Mouse (Mus musculus) gonadal fat pad, adult 2 months (tissue): ENCODE results near the gene B830017H08Rik. TPM values are rescaled to one million over a fixed set of nuclear protein-coding genes. Genes with fewer than 3 reads are reported as not detected.

ENCODE experiments used
- DNase-seq: peaks from one replicate; pipeline ENCODE4 v3.0.0-alpha.2; 2012; ENCODE audit warnings: low read depth
- polyA plus RNA-seq: library from polyadenylated mRNA; depleted of rRNA; stranded (reverse); fragments of >200 nt; gene quantifications from 2 replicates; pipeline ENCODE4 v1.2.3, GENCODE M21; 2012; rRNA removed

B830017H08Rik gene
- polyA plus RNA-seq, result not detected in 2 replicates

DNA sequence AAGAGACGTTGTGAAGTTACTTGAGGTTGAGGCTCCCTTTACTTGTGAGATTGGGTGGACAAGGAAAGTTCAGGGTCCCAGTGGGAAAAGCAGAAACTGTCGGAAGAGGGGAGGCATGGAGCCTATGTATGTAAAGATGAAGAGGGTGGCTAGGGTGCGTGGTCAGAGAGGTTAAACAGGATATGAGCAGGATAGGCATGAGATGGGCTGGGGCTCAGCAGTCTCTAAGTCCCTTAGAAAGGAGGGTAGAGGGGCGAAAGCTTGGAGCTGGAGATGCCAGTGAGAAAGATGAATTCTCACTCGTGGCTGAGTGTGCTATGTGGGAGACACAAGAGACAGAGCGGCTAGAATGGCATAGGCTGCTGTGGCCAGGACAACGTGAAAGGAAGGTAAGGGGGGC is at the start of gene B830017H08Rik:
Gene B830017H08Rik, plus strand, starts transcription at position 301 of the 400 bp plus-strand sequence.
- DNase-seq, result no peak

DNA sequence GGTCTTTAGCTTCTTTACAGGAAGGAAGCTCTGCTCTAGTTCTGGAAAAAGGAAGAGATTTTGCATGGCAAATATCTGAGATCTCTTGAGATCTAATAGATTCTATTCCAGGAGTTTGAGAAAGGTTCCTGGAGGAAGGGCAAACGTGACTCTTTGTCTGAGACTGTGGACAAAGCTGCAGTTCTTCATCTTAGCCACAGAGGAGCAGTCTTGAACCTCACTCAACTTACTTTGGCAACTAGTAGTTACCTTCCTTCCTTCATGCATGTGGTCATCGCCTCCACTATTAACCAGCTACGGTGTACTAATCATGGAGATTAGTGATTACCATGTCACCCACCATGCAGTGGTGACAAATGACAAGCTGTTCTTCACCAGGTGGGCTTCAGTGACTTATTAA is 47.6 kb upstream of the B830017H08Rik start:
- no peak for DNase-seq

DNA sequence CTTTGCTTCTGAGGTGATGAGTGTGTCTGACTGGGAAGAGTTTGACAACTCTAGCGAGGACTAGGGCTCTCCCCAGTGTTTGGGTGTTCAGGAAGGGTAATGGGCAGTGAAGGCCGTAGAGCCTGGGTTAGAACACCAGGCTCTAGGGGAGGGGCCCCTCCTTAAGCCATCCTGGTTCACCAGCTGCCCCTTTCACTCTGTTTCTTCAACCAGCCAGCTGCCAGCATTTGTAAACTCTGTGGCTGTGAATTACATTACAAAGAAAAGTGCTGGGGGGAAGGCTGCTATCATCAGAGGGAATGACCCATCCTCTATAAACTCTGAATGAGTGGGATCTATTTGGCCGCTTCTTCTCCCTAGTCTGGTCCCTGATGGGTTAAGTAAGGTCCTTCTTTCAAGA is 40.2 kb upstream of the B830017H08Rik start:
- no peak for DNase-seq

DNA sequence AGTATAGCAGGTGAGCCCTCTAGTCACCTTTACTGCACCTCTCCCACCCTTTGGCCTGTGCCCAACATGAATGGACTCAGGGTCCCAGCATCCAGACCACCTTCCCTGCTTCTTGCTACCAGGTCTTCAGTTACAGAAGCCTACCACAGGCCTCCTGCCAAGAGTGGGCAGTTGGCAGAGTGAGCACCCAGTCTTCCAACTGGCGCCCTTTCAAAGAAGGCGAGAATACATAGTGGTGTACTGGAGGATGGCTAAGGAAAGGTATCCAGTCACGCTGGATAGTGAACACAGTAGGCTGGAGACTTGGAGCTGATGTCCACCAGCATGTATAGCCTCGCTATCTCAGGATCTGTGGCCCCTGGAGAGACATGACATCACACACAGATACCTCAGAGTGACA is 38.9 kb upstream of the B830017H08Rik start:
- no peak for DNase-seq

DNA sequence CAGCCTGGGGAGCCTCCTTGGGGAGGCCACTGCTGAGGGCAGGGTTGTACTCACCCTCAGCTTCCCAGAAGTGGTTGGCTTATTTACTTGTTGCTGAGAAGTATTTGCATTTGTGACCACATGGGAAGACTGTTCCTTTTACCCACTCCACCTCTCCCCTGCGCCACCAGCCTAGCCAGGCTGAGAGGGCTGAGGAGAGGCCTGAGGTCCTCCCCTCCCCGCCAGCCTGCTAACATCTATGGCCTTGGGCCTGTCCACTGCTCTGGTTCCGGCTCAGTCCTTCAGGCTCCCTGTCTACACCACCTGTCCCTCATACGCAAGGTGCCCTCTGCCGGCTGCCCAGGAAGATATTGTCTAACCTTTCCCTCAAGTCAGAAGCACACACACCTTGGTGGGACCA is 37.3 kb upstream of the B830017H08Rik start:
- DNase-seq, result no peak

DNA sequence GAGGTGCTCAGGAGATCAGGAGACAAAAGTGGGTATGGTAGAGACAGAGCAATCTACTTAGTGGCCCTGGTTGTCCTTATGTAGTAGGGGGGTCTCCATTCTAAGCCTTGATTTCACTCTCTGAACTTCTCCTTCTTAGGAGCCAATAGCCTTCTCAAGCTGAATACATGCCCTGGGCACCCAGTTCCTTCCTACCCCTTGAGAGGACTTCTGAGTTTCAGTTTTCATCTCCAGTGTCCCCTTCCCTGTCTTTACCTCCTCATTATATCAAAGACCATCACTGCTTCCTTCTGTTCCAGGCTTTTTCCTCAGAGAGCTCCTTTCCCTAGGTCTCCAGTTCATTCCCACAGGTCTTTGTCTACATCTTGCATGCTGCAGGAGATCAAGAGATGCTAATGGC is 36.4 kb upstream of the B830017H08Rik start:
- no peak for DNase-seq

DNA sequence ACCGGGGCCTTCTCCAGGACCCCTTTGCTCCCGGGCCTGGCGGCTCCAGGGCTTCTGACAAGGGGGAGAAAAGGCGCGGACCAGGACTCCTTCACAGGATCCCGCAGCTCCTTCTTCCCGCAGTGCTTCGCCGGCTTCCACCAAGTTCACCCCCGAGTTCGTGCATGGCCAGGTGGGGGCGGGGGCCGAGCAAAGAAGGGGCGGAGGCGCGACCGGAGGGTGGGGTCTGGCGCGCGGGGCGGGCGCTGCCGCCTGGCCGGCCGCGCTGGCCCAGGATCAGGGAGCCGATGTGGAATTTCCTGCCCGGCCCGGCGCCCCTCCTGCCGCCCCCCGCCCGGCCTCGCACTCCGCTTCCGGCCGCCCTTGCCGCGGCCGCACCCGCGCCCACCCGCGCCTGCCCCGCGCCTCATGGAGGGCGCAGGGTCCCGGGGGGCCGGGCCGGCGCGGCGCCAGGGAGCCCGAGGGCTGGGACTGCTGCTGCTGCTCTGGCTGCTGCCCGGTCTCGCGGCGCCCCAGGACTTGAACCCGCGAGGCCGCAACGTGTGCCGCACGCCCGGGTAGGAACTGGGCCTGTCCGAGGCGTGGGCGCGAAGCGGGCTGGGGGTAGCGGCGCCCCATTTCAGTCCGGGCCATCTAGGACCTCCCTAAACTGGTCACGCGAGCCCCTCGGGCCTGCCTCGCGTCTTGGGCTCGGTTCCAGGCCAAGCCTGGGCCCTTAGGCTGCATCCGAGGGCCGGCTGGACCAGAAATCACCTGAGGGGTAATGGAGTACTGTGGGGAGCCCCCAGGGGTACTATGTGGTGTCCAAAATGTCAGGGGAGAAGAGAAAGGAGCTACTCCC is 35.7 kb upstream of the B830017H08Rik start, which contains the start of gene Scarf2:
Gene Scarf2, plus strand, starts transcription at position 312 of the 841 bp plus-strand sequence.
- no peak for DNase-seq

DNA sequence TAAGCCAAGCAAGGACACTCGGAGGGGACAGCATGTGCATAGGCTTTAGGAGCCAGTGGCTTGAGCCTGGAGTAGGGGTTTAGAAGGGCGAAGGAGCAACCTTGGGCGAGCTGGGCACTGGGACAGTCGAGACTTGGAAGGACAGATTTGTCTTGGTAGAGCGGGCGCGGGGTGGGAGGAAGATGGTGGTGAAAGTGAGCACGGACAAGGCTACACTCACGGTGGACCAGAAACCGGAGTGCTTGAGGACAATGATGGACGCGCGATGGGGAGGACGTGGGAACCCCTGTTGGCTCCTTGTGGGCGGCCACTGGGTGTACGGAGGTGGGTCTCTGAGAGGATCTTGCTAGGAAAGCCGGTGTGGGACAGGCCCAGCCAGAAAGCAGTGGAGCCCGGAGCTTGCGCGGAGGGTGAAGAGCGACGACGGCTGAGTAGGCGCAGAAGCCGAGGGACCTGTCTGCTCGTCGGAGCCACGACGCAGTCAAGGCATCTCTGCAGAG is 35.1 kb upstream of the B830017H08Rik start:
- DNase-seq, result no peak

DNA sequence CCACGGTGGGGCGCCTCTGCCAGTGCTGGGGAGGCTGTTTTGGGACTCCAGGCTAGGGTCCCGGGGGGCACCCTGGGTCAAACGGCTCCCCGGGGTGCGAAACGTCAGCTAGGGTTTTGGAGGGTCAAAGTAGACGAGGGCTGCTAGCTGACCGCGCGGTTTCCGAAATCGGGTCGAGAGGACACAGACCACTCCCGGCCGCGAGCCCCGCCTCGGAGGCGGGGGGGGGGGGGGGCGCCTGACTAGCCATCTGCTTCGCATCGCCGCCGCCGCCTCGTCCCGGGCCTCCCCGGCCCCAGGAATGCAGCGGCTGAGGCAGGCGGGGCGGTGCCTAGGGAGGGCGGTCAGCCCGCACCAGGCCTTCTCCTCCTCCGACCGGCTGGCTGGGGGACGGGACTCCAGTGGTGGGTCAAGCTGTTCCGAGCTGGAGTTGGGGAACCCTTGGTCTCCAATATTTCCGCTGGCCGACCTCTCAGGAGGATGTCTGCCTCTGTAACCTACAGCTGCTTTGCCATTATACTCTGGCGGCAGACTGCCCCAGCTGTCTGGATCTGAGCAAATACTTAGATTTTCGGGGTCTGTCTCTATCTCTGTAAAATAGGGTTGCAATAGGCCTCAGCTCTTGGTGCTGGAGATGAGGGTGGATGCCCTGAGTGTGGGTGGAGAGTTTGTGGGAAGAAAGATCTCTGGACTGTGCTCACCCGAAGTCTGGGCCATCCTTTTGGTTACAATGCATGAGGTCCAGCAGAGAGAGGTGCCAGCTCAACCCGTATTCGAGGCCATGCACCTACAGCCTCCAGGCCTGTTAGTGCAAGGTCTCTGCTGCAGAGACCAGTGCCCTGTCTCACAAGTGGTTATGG is 34.4 kb upstream of the B830017H08Rik start:
- DNase-seq, result no peak

DNA sequence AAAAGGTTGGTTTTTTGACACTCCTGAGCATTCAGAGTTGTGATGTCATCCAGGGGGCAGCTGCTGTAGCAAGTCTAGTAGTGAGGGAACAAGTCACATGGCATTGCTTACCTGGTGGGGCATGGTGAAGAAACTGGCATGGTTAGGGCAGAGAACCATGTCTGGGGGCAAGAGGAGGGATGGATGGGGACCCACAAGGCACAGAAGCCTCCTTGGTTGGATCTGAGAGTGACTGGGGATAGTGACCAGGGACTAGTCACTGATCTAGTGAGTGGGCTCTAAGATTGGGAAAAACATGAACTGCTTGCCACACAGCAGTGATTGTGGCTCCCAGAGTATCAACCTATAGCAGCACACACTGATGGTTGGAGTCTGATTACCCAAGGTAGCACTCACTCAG is 33.3 kb upstream of the B830017H08Rik start:
- DNase-seq, result no peak

DNA sequence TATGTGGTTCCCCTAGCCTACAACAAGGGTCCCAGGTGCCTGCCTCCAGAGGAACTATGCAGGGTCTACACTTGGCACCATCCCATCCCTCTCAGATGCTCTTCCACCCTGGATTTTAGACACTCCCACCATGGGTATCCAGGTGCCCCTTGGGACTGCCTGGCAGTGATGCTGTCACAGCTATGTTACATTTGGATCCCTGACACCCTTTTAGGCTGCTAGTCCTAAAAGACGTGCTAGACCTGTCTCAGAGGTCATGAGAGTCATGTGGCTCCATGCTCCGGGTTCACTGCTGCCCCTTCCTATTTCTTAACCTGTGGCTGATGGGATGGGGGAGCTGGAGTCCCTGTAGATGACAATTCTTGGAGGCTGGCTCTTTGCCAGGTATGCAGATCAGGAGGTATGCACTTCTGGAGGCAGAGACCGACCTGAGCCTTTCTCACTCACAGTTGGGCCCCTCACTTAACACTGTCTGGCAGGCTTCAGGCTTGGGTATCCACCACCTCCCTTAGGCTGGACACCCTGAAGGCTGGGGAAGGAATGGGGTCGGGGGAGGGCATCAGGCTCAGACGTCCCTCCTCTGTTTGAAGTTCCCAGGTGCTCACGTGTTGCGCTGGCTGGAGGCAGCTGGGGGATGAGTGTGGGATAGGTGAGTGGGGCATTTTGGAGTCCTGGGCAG is 31.0 kb upstream of the B830017H08Rik start:
- DNase-seq, result no peak

DNA sequence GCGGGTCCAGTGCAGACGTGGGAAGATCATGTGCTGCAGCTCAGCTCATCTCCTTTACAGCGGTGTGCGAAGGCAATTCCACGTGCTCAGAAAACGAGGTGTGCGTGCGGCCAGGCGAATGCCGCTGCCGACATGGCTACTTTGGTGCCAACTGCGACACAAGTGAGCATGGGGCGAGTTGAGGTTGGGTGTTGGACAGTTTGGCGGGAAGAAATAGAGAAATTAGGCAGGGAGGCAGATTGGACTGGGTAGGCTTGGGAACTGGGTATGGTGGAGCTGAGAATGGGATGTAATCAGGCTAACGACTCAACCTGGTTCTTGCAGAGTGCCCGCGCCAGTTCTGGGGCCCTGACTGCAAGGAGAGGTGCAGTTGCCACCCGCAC is 30.5 kb upstream of the B830017H08Rik start:
- no peak for DNase-seq

DNA sequence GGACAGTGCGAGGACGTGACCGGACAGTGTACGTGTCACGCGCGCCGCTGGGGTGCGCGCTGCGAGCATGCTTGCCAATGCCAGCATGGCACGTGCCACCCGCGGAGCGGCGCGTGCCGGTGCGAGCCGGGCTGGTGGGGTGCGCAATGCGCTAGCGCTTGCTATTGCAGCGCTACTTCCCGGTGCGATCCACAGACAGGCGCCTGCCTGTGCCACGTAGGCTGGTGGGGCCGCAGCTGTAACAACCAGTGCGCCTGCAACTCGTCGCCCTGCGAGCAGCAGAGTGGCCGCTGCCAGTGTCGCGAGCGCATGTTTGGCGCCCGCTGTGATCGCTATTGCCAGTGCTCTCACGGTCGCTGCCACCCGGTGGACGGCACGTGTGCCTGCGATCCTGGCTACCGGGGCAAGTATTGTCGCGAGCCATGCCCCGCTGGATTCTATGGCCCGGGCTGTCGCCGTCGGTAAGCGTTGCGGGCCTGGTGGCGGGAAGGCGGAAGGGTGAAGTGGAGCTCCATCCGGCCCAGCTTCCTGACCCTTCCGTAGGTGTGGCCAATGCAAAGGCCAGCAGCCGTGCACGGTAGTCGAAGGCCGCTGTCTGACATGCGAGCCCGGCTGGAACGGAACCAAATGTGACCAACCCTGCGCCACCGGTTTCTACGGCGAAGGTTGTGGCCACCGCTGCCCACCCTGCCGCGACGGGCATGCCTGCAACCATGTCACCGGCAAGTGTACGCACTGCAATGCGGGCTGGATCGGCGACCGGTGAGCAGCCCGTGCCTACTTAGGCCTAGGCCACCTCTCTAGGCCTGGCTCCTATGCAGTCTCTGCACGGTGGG is 29.9 kb upstream of the B830017H08Rik start:
- no peak for DNase-seq

DNA sequence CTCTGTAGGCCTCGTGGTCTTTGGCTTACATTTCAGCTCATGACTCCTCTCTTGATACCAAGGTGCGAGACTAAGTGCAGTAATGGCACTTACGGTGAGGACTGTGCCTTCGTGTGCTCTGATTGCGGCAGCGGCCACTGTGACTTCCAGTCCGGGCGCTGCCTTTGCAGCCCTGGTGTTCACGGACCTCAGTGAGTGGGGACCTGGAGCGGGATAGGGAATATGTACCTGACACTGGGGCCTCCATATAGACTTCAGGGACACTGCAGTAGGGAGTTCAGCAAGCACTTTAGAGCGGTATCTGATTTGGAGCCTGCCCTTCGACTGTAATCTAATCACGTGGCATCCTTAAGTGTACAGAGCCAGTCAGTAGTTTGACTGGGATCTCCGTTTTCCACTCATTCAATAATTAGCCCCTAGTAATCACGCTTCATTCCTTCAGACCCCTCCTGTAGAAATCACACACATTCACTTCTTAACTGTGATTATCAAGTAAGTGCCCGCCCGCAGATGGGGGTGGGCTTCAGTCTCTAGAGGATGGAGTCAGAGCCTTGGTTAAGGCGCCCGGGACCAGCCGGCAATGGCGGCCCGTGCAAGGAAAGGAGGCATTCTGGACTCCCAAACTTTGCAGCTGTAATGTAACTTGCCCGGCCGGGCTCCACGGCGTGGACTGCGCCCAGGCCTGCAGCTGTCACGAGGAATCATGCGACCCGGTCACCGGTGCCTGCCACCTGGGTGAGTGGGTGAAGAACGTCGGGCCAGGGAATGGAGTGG is 29.1 kb upstream of the B830017H08Rik start:
- no peak for DNase-seq

DNA sequence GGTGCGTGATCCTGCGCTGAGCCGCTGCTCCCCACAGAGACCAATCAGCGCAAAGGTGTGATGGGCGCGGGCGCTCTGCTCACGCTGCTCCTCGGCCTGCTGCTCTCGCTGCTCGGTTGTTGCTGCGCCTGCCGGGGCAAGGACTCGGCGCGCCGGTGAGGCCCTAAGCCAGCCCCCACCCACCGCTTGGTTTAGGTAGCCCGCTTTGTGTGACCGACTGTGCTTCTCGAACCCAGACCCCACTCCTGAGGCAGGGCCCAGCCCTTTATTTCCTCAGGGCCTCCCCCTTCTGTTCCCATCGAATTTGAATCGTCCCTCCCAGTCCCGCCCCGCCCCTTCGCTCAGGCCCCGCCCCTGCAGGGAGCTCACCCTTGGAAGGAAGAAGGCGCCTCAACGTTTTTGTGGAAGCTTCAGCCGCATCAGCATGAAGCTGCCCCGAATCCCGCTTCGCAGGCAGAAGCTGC is 28.4 kb upstream of the B830017H08Rik start:
- DNase-seq, result no peak

DNA sequence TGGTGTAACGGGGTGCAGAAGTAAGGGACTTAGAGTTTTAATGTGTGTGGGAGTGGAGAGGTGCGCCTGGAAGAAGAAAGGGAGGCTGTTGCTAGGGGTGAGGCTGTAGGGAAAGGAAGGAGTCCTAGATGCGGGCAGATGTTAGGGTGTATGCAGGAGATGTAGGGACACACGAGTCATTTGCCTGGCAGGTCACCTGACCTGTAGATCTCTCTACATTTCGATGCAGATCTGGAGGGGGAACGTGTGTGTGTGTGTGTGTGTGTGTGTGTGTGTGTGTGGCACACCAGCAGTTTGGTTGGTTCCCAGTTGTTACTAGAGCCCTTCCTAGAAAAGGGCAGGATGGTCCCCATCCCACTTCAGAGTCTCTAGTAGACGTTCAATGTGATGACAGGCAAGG is 27.9 kb upstream of the B830017H08Rik start:
- no peak for DNase-seq

DNA sequence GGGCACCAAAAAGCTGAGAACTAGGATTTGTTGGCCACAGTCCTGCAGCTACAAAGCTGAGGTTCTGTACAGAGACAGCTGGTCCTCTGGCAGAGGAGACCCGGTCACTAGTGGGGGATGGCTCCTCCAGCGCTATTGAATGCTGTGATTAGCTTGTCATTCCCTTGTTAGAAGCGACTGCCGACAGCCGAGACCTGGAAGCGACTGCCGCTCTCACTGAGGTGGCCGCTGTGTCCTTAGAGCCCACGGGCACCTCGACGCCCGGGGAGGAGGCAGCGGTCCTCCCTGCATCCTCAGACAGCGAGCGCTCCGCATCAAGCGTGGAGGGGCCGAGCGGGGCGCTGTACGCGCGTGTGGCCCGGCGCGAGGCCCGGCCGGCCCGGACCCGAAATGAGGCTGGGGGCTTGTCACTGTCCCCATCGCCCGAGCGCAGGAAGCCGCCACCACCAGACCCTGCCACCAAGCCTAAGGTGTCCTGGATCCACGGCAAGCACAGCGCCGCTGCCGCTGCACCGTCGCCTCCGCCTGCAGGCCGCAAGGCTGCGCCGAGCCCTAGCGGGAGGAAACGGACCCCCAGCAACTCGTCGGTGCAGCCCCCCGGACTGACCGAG is 26.2 kb upstream of the B830017H08Rik start:
- no peak for DNase-seq

DNA sequence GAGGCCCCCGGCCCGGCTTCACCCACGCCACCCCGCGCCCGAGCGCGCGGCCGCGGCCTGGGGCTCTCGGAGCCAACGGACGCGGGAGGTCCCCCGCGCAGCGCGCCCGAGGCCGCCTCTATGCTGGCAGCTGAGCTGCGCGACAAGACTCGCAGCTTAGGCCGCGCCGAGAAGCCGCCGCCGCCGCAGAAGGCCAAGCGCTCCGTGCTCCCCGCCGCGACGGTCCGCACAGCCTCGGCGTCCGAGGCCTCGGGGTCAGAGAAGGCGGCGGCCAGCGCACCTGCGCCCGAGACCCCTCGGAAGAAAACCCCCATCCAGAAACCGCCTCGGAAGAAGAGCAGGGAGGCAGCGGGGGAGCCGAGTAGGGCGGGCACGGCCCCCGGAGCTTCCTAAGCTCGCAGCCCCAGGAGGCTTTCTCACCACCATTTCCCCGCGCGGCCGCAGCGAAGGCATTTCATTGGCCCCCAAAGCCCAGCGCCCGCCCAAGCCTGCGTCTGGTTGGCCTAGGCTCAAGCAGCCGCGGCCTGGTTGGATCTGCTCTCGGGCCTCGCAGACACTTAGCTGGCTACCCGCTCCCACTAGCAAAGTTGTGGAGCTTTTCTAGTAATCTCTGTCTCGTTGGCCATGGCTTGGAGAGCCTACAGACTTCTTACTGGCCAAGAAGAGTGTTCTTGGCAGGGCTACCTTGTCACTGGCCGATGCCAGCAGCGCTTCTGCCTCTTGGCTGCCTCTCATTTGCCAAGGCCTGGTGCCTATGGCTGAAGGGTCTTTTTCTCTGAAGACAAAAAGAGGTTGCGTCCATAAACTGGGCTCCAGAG is 25.5 kb upstream of the B830017H08Rik start:
- no peak for DNase-seq

DNA sequence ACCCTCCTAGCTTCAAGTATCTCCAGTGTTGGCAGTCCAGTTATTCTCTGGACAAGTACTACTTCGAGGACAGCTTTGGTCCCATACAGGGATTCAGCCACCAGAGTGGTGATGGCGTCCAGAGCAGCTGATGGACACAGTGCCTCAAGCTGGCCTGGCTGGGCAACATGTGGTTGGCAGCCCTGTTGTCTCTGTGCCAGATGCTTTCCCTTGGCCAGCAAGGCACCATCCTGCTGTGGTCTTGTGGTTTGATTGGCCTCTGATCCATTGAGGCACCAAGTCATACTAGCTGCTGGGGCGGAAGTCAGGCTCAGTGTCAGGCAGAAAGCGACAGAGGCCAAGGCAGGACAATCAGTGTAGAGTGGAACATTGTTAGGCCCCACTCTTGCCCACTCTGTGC is 23.8 kb upstream of the B830017H08Rik start:
- DNase-seq, result no peak
